Mouse (Mus musculus) liver, embryonic 15.5 days (tissue): Measurements from ENCODE around the gene Ascl5. TPM values are rescaled to one million over a fixed set of nuclear protein-coding genes. Genes with fewer than 3 reads are reported as not detected.

Experiments used
- ATAC-seq: fragments of 200-750 bp; cut with Nextera tagmentation; 2 replicates; pipeline ENCODE4 v1.8.0; 2017; ENCODE audit warnings: moderate number of reproducible peaks, mild to moderate bottlenecking, moderate library complexity; ENCODE audit not compliant: insufficient read depth
- H3K27ac ChIP-seq: fragments of 300-500 bp; sonication (generic); replicated peaks from 2 replicates; pipeline ENCODE4 v1.5.1; 2015; ENCODE audit warnings: mild to moderate bottlenecking, inconsistent platforms
- H3K27me3 ChIP-seq: fragments of 300-500 bp; sonication (generic); 2 replicates; pipeline ENCODE4 v1.6.1; 2015; ENCODE audit warnings: mild to moderate bottlenecking, inconsistent platforms
- H3K36me3 ChIP-seq: fragments of 300-500 bp; sonication (generic); replicated peaks from 2 replicates; pipeline ENCODE4 v1.6.1; 2015; ENCODE audit warnings: moderate library complexity, mild to moderate bottlenecking, inconsistent platforms
- H3K4me1 ChIP-seq: fragments of 300-500 bp; sonication (generic); replicated peaks from 2 replicates; pipeline ENCODE4 v1.6.1; 2015; ENCODE audit warnings: inconsistent platforms
- H3K4me2 ChIP-seq: fragments of 300-500 bp; sonication (generic); 2 replicates; pipeline ENCODE4 v1.6.1; 2015; ENCODE audit warnings: moderate library complexity, mild to moderate bottlenecking, inconsistent platforms
- H3K4me3 ChIP-seq: fragments of 300-500 bp; sonication (generic); replicated peaks from 2 replicates; pipeline ENCODE4 v1.5.1; 2015; ENCODE audit warnings: mild to moderate bottlenecking, inconsistent platforms
- H3K9ac ChIP-seq: fragments of 300-500 bp; sonication (generic); 2 replicates; pipeline ENCODE4 v1.6.1; 2015; ENCODE audit warnings: moderate library complexity, mild to moderate bottlenecking, inconsistent platforms
- H3K9me3 ChIP-seq: fragments of 300-500 bp; sonication (generic); replicated peaks from 2 replicates; pipeline ENCODE4 v1.6.1; 2016; ENCODE audit warnings: inconsistent platforms
- WGBS: fragments of 180-500 bp; shearing (Covaris S2); methylation state at CpG from one replicate; pipeline ENCODE4 v1.1.7; 2015; ENCODE audit warnings: mixed read lengths; ENCODE audit not compliant: insufficient replicate concordance; 5-methylcytosine and 5-hydroxymethylcytosine counted together
- polyA plus RNA-seq: library from polyadenylated mRNA; unstranded; fragments of >200 nt; fragmentation: Nextera tagmentation; extraction: Ambion mirVana; gene quantifications from 2 replicates; pipeline ENCODE4 v1.2.1, GENCODE M21; 2015

Ascl5 gene
- polyA plus RNA-seq, 1 experiment from 2014 or later = not detected

DNA sequence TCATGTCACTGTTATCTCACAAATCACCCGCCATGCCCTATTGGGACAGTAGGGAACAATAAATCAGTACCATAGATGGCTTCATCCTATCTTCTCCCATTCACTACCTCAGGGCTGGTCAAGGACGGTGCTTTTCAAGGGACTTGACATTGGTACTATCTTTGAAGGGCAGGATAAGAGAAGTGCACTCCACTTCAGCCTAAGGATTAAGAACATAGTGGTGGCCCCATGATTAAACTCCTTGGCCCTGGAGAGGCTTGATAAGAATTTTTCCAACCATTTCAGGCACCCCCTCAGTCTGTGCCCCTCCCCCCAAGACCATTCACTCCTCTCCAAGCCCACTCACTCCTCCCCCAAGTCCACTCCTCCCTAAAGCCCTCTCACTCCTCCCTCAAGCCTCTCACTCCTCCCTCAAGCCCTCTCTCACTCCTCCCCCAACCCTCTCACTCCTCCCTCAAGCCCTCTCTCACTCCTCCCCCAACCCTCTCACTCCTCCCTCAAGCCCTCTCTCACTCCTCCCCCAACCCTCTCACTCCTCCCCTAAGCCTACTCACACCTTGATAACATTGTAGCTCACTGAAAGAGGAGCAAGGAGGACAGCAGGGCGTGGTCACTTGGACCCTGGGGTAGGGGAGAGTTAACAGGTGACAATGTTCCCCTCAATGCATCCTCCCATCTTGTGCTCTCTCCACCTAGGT lies 35.5 kb downstream of the Ascl5 start:
- Histone ChIP-seq H3K36me3 (no peaks in the 10 kb centered on the region), H3K27me3 (0 out of 2 replicates have a peak, but pooled peaks cover 4% of the 10 kb centered on the region), H3K9me3 (no peaks in the 10 kb centered on the region), H3K27ac (no peak overlapping the region), H3K9ac (no peak overlapping the region), H3K4me3 (no peak overlapping the region), H3K4me2 (no peak overlapping the region), H3K4me1 (no peaks in the 10 kb centered on the region)
- ATAC-seq = no peak
- 39% methylated on average over 3 of the region's 3 CpGs for WGBS

DNA sequence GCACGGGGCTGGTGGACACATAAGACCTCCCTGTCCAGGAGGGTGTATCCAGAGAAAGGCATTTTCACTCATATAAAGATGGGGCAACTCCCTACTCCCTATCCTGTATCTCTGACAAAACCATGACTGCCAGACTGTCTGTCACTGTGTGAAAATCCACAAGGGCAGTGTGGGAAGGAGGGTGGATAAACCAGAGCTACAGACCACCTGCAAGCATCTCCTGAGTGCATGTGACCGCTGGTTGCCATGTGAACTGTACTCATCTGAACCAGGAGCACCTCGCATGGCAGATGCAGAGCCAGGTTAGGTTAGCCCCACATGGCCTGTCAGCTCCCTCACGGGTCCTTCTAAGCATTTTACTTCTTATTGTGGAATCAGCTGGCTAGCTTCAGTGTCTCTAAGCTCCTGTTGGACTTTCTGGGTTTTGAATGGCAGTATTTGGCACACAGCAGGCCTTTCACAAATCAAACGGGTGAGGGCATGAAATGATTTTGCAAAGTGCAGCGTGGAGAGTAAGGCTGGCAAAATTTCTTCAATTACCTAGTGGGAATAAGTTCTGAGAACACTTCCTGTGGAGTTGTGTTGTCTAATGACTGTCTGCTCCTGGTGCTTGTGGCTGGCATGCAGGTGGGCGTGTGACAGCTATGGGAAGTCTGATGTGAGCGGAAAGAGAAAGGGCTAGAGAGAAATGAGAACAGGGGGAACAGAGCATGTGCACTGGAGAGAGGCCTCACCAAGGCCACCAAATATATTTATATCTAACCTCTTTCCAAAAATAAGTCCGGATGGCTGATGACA lies 39.0 kb downstream of the Ascl5 start:
- Histone ChIP-seq H3K9me3 (no peaks in the 10 kb centered on the region), H3K9ac (no peak overlapping the region), H3K4me3 (no peak overlapping the region), H3K4me1 (no peaks in the 10 kb centered on the region), H3K27me3 (0 out of 2 replicates have a peak, but pooled peaks cover 9% of the 10 kb centered on the region), H3K27ac (no peak overlapping the region), H3K36me3 (no peaks in the 10 kb centered on the region), H3K4me2 (no peak overlapping the region)
- WGBS = 56% methylated on average over 9 of the region's 9 CpGs
- no peak for ATAC-seq

DNA sequence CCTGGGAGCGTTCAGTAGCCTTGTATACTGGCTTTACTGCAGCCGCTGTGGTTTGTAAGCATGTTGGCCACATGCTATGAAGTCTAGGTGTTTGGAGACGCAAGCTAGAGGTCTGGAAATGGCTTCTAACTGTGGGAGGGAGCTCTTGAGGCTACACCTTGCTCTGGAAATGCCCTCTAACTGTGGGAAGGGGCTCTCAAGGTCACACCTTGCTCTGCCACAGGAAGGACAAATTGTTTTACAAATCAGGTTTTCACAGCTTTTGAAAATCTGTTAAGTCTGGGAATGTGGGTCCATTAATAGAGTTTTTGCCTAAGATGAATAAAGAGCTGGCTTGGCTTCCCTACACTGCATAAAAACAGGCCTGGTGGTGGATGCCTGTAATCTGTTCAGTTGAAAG lies 43.1 kb downstream of the Ascl5 start:
- Histone ChIP-seq H3K27me3 (peaks cover 8% of the 10 kb centered on the region; the same call in 1 of the 2 replicates), H3K9ac (no peak overlapping the region), H3K27ac (no peak overlapping the region), H3K4me3 (no peak overlapping the region), H3K4me1 (no peaks in the 10 kb centered on the region), H3K9me3 (no peaks in the 10 kb centered on the region), H3K36me3 (no peaks in the 10 kb centered on the region), H3K4me2 (no peak overlapping the region)
- no peak for ATAC-seq
- WGBS = 46% methylated on average over 3 of the region's 3 CpGs

DNA sequence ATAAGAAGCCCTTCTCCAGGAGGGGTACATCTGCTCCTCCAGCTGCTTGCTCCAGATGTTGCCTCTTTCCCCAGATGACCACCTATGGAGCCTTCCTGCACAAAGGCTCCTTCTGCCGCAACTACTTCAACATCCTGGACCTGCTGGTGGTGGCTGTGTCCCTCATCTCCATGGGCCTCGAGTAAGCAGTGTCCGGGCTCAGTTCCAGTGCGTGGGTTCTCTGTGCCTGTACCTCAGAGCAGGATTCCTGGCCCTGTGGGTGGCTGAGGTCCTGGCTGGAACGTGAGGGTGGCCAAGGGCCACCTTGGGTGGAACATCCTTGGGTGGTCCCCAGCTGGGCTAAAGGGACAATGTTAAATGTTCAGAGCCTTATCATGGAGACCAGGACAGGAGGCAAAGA lies 44.2 kb downstream of the Ascl5 start:
- H3K4me3 ChIP-seq = no peak overlapping the region
- WGBS = 68% methylated on average over 5 of the region's 5 CpGs
- H3K9ac ChIP-seq = no peak overlapping the region
- no peak overlapping the region for H3K27ac ChIP-seq
- no peak for ATAC-seq
- no peak overlapping the region for H3K4me2 ChIP-seq
- H3K9me3 ChIP-seq = no peaks in the 10 kb centered on the region
- no peaks in the 10 kb centered on the region for H3K4me1 ChIP-seq
- H3K27me3 ChIP-seq = peaks cover 8% of the 10 kb centered on the region; the same call in 1 of the 2 replicates
- H3K36me3 ChIP-seq = no peaks in the 10 kb centered on the region

Other genes starting within 250 kb of the Ascl5 start
- 0.30 and 0.56 TPM in 2 replicates for gene Lad1, start 232.2 kb upstream of the Ascl5 start, polyA plus RNA-seq
- gene Tnnt2, start 214.4 kb upstream of the Ascl5 start, polyA plus RNA-seq = 8.0 and 11.4 TPM in 2 replicates
- 0.05 TPM in 1 of 2 replicates, not detected in the other for gene Pkp1, start 131.6 kb upstream of the Ascl5 start, polyA plus RNA-seq
- gene Igfn1, start 44.5 kb upstream of the Ascl5 start, polyA plus RNA-seq = not detected in 2 replicates
- gene Tmem9, start 42.7 kb upstream of the Ascl5 start, polyA plus RNA-seq = 81.4 and 95.3 TPM in 2 replicates
- gene Cacna1s, start 1.9 kb downstream of the Ascl5 start, polyA plus RNA-seq = 0.36 and 0.52 TPM in 2 replicates
- gene Kif21b, start 80.6 kb downstream of the Ascl5 start, polyA plus RNA-seq = 1.1 and 1.5 TPM in 2 replicates
- gene Mroh3, start 162.0 kb downstream of the Ascl5 start, polyA plus RNA-seq = not detected in 2 replicates
- 0.18 and 0.31 TPM in 2 replicates for gene Inava, start 183.5 kb downstream of the Ascl5 start, polyA plus RNA-seq
- gene Gpr25, start 210.1 kb downstream of the Ascl5 start, polyA plus RNA-seq = not detected in 2 replicates